In the genomic region with DNA sequence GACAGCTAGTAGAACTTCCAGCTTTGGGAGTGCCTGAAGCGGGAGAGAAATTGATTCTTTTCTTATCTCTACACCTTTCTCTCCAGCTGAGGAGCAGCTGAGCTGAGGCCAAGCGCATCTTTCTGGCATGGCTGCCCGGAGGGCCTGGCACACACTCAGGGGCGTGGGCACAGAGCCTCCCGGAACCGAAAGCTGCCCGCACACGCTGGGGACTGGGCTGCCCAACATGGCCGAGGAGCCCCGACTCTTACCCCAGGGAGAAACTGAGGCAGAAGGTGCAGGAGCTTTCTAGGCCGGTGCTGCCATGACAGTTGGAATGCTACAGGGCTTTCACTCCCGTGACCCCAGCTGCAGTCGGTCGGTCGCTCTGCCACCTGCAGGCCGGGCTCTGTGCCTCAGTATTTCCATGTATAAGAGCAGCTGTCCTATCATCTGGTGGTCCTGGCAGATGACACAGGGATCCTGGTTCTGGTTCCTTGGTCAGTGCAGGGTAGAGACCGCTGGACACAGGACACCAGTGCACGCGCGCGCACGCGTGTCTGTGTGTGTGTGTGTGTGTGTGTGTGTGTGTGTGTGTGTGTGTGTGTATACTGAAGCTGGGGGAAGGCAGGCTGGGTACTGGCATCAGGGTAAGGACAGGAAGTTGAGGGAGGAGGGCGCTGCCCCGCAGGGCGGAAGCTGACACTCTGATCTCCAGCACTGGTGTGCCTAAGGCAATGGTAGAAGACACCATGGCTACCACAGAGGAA, we compare ENCODE assay signal across 7 mouse cellular contexts. TPM values are rescaled to one million over a fixed set of nuclear protein-coding genes. Genes with fewer than 3 reads are reported as not detected.
A peak's percentile ranks its signal among the peaks of the same experiment; 100 is the strongest.
DNase-seq lines count a peak whose midpoint lies in the region; ATAC-seq lines count a peak whose summit lies in the region.

No protein-coding gene starts in this region.

- H3K27ac ChIP-seq in limb, embryonic 10.5 days = no peak overlapping the region; the same call in 1 of the 2 replicates
- no peak overlapping the region for H3K27ac ChIP-seq in midbrain, embryonic 11.5 days (ENCODE audit: low read depth, low read length)
- H3K27ac ChIP-seq in stomach, embryonic 16.5 days (ENCODE audit: low read length) = no peak overlapping the region

- peaks cover 44% of the 10 kb centered on the region for H3K4me1 ChIP-seq in limb, embryonic 10.5 days
- H3K4me1 ChIP-seq in midbrain, embryonic 11.5 days (ENCODE audit: control insufficient read depth, insufficient read depth, low read length) = peaks cover 5% of the 10 kb centered on the region
- peaks cover 24% of the 10 kb centered on the region for H3K4me1 ChIP-seq in stomach, embryonic 16.5 days (ENCODE audit: control insufficient read depth, insufficient read depth, low read length)

- intact Hi-C loops in heart, postnatal 14 days (cut with DNase I) = no loop called here

- DNase-seq in urinary bladder, postnatal 10 days (ENCODE audit: low spot score) = peak; percentile 8
- no peak for DNase-seq in urinary bladder, postnatal 36 days (ENCODE audit: low spot score in 2 of 2)
- peak; percentile 70 to 73 for DNase-seq in cerebellum, postnatal 14 days
- DNase-seq in heart, postnatal 14 days = peak; percentile 33 to 39
- DNase-seq in limb, embryonic 10.5 days (ENCODE audit: low spot score) = peak; percentile 31
- DNase-seq in midbrain, embryonic 11.5 days (ENCODE audit: low spot score, missing footprints) = peak; percentile 77

- H3K9ac ChIP-seq in midbrain, embryonic 11.5 days (ENCODE audit: low read length) = no peak overlapping the region
- peak overlapping the region; percentile 66; the same call in 1 of the 2 replicates for H3K9ac ChIP-seq in stomach, embryonic 16.5 days (ENCODE audit: low read length)

- no peaks in the 10 kb centered on the region for H3K36me3 ChIP-seq in limb, embryonic 10.5 days
- H3K36me3 ChIP-seq in midbrain, embryonic 11.5 days (ENCODE audit: control insufficient read depth, insufficient read depth, low read length) = no peaks in the 10 kb centered on the region
- no peaks in the 10 kb centered on the region for H3K36me3 ChIP-seq in stomach, embryonic 16.5 days (ENCODE audit: control insufficient read depth, insufficient read depth, low read length)

- H3K4me2 ChIP-seq in midbrain, embryonic 11.5 days = no peak overlapping the region
- H3K4me2 ChIP-seq in stomach, embryonic 16.5 days (ENCODE audit: low read depth, low read length) = 0 out of 2 replicates have a peak overlapping the region, but pooled peaks have one; percentile 58

- no peak for ATAC-seq in midbrain, embryonic 11.5 days (ENCODE audit: low FRiP score)
- no peak for ATAC-seq in stomach, embryonic 16.5 days (ENCODE audit: insufficient read depth, low FRiP score)

- H3K9me3 ChIP-seq in limb, embryonic 10.5 days (replicated peaks) = no peaks in the 10 kb centered on the region; the same call in 1 of the 2 replicates
- no peaks in the 10 kb centered on the region for H3K9me3 ChIP-seq in midbrain, embryonic 11.5 days (ENCODE audit: control insufficient read depth, low read length)
- H3K9me3 ChIP-seq in stomach, embryonic 16.5 days (replicated peaks; ENCODE audit: control insufficient read depth, low read length) = no peaks in the 10 kb centered on the region

- 81% methylated on average over 26 of the region's 26 CpGs for WGBS in limb, embryonic 10.5 days
- 80% methylated on average over 26 of the region's 26 CpGs for WGBS in midbrain, embryonic 11.5 days
- 69% methylated on average over 26 of the region's 26 CpGs for WGBS in stomach, embryonic 16.5 days

- H3K27me3 ChIP-seq in limb, embryonic 10.5 days (ENCODE audit: low read depth, poor library complexity, severe bottlenecking) = peaks cover 57% of the 10 kb centered on the region
- H3K27me3 ChIP-seq in midbrain, embryonic 11.5 days (ENCODE audit: control insufficient read depth, insufficient read depth, low read length) = peaks cover 17% of the 10 kb centered on the region
- no peaks in the 10 kb centered on the region for H3K27me3 ChIP-seq in stomach, embryonic 16.5 days (ENCODE audit: control insufficient read depth, insufficient read depth, low read length)

- no peak overlapping the region for H3K4me3 ChIP-seq in limb, embryonic 10.5 days
- H3K4me3 ChIP-seq in midbrain, embryonic 11.5 days (ENCODE audit: low read depth, low read length) = no peak overlapping the region
- no peak overlapping the region for H3K4me3 ChIP-seq in stomach, embryonic 16.5 days (replicated peaks; ENCODE audit: low read length)

RNA-seq across cellular contexts. Expression of a gene that starts 21.7 kb away (rescaled TPM):
- 100 to 1,000 TPM; 133 TPM for total RNA-seq in heart, postnatal 14 days (2021)
- 9.3 and 19.8 TPM in 2 replicates for polyA plus RNA-seq in limb, embryonic 10.5 days (2016; fragmentation: Nextera tagmentation; extraction: Ambion mirVana)
- 6.6 and 6.9 TPM in 2 replicates for polyA plus RNA-seq in midbrain, embryonic 11.5 days (2014; fragmentation: Nextera tagmentation; extraction: Ambion mirVana)
- polyA plus RNA-seq in stomach, embryonic 16.5 days (2015; fragmentation: Nextera tagmentation; extraction: Ambion mirVana) = 74.8 and 82.5 TPM in 2 replicates

RNA-seq across cellular contexts. Expression of a gene that starts 40.9 kb away (rescaled TPM):
- total RNA-seq in heart, postnatal 14 days (2021) = 1 to 10 TPM; 1.9 to 2.0 TPM
- 1.9 and 2.9 TPM in 2 replicates for polyA plus RNA-seq in limb, embryonic 10.5 days (2016; fragmentation: Nextera tagmentation; extraction: Ambion mirVana)
- 2.3 and 2.7 TPM in 2 replicates for polyA plus RNA-seq in midbrain, embryonic 11.5 days (2014; fragmentation: Nextera tagmentation; extraction: Ambion mirVana)
- 61.8 and 65.3 TPM in 2 replicates for polyA plus RNA-seq in stomach, embryonic 16.5 days (2015; fragmentation: Nextera tagmentation; extraction: Ambion mirVana)

RNA-seq across cellular contexts. Expression of a gene that starts 44.9 kb away (rescaled TPM):
- total RNA-seq in heart, postnatal 14 days (2021) = under 1 TPM; 0.65 to 0.83 TPM
- polyA plus RNA-seq in limb, embryonic 10.5 days (2016; fragmentation: Nextera tagmentation; extraction: Ambion mirVana) = 1.4 and 1.5 TPM in 2 replicates
- polyA plus RNA-seq in midbrain, embryonic 11.5 days (2014; fragmentation: Nextera tagmentation; extraction: Ambion mirVana) = 0.20 and 0.47 TPM in 2 replicates
- polyA plus RNA-seq in stomach, embryonic 16.5 days (2015; fragmentation: Nextera tagmentation; extraction: Ambion mirVana) = 1.3 and 1.5 TPM in 2 replicates

RNA-seq across cellular contexts. Expression of a gene that starts 48.8 kb away (rescaled TPM):
- under 1 TPM; 0.15 to 0.19 TPM for total RNA-seq in heart, postnatal 14 days (2021)
- polyA plus RNA-seq in limb, embryonic 10.5 days (2016; fragmentation: Nextera tagmentation; extraction: Ambion mirVana) = 0.24 and 0.48 TPM in 2 replicates
- 10.0 and 13.1 TPM in 2 replicates for polyA plus RNA-seq in midbrain, embryonic 11.5 days (2014; fragmentation: Nextera tagmentation; extraction: Ambion mirVana)
- polyA plus RNA-seq in stomach, embryonic 16.5 days (2015; fragmentation: Nextera tagmentation; extraction: Ambion mirVana) = 1.3 and 1.5 TPM in 2 replicates

RNA-seq across cellular contexts. Expression of a gene that starts 49.4 kb away (rescaled TPM):
- total RNA-seq in heart, postnatal 14 days (2021) = under 1 TPM; 0.51 to 0.84 TPM
- polyA plus RNA-seq in limb, embryonic 10.5 days (2016; fragmentation: Nextera tagmentation; extraction: Ambion mirVana) = 3.8 and 4.2 TPM in 2 replicates
- 2.7 and 2.9 TPM in 2 replicates for polyA plus RNA-seq in midbrain, embryonic 11.5 days (2014; fragmentation: Nextera tagmentation; extraction: Ambion mirVana)
- polyA plus RNA-seq in stomach, embryonic 16.5 days (2015; fragmentation: Nextera tagmentation; extraction: Ambion mirVana) = 3.0 and 3.8 TPM in 2 replicates

Comparison
In these comparisons a context has a peak if more than half of its experiments do, and no peak if none do; other contexts are left out.
1. DNase-seq: peak in urinary bladder, postnatal 10 days (single experiment), cerebellum, postnatal 14 days (2 of 2), heart, postnatal 14 days (2 of 2), limb, embryonic 10.5 days (single experiment) and midbrain, embryonic 11.5 days (single experiment); none in urinary bladder, postnatal 36 days (0 of 2).
2. RNA of a gene that starts 40.9 kb away (polyA plus RNA-seq): 61.8 to 65.3 TPM in stomach, embryonic 16.5 days; 1.9 to 2.9 TPM in limb, embryonic 10.5 days and 2.3 to 2.7 TPM in midbrain, embryonic 11.5 days; every median in the first group is over 10 times any median in the second.